Mouse (Mus musculus) lung, postnatal 0 days (tissue): ENCODE data around the gene Bad. TPM values are rescaled to one million over a fixed set of nuclear protein-coding genes. Genes with fewer than 3 reads are reported as not detected.

Experiments used
- ATAC-seq: fragments of 200-750 bp; cut with Nextera tagmentation; 2 replicates; pipeline ENCODE4 v1.8.0; 2017; ENCODE audit warnings: moderate library complexity
- DNase-seq: peaks from one replicate; pipeline ENCODE4 v3.0.0-alpha.2; 2016; ENCODE audit warnings: low spot score
- H3K27ac ChIP-seq: fragments of 300-500 bp; sonication (generic); 2 replicates; pipeline ENCODE4 v1.5.1; 2014; ENCODE audit warnings: antibody characterized with exemption, mild to moderate bottlenecking, low read length, mixed read lengths
- H3K27me3 ChIP-seq: fragments of 300-500 bp; sonication (generic); replicated peaks from 2 replicates; pipeline ENCODE4 v1.6.1; 2014; ENCODE audit warnings: low read length, mixed read lengths; ENCODE audit not compliant: insufficient read depth
- H3K36me3 ChIP-seq: fragments of 300-500 bp; sonication (generic); 2 replicates; pipeline ENCODE4 v1.6.1; 2014; ENCODE audit warnings: low read length, mixed read lengths; ENCODE audit not compliant: insufficient read depth
- H3K4me1 ChIP-seq: fragments of 300-500 bp; sonication (generic); 2 replicates; pipeline ENCODE4 v1.6.1; 2014; ENCODE audit warnings: antibody characterized with exemption, low read depth, low read length, mixed read lengths; ENCODE audit not compliant: insufficient read depth
- H3K4me2 ChIP-seq: fragments of 300-500 bp; sonication (generic); replicated peaks from 2 replicates; pipeline ENCODE4 v1.6.1; 2014; ENCODE audit warnings: low read depth, mild to moderate bottlenecking, low read length, moderate library complexity, mixed read lengths
- H3K4me3 ChIP-seq: fragments of 300-500 bp; sonication (generic); 2 replicates; pipeline ENCODE4 v1.5.1; 2014; ENCODE audit warnings: low read depth, low read length
- H3K9ac ChIP-seq: fragments of 300-500 bp; sonication (generic); replicated peaks from 2 replicates; pipeline ENCODE4 v1.6.1; 2014; ENCODE audit warnings: low read depth, mild to moderate bottlenecking
- H3K9me3 ChIP-seq: fragments of 300-500 bp; sonication (generic); 2 replicates; pipeline ENCODE4 v1.6.1; 2016; ENCODE audit warnings: low read length, mixed read lengths
- CTCF ChIP-seq: IDR thresholded peaks from 2 replicates; pipeline ENCODE4 v1.5.1; 2016; ENCODE audit warnings: antibody characterized with exemption, mild to moderate bottlenecking
- EP300 ChIP-seq: IDR thresholded peaks from 2 replicates; pipeline ENCODE4 v1.6.1; 2016; ENCODE audit warnings: antibody characterized with exemption, mild to moderate bottlenecking, control low read depth
- WGBS: fragments of 180-500 bp; shearing (Covaris S2); extraction: QIAGEN DNeasy Blood & Tissue Kit; methylation state at CpG from one replicate; pipeline ENCODE4 v1.1.7; 2014; 5-methylcytosine and 5-hydroxymethylcytosine counted together
- polyA plus RNA-seq: library from polyadenylated mRNA; unstranded; fragments of >200 nt; fragmentation: Nextera tagmentation; extraction: Ambion mirVana; gene quantifications from 2 replicates; pipeline ENCODE4 v1.2.1, GENCODE M21; 2015

Gene Bad
- polyA plus RNA-seq, 1 experiment from 2014 or later, result 106 TPM

DNA sequence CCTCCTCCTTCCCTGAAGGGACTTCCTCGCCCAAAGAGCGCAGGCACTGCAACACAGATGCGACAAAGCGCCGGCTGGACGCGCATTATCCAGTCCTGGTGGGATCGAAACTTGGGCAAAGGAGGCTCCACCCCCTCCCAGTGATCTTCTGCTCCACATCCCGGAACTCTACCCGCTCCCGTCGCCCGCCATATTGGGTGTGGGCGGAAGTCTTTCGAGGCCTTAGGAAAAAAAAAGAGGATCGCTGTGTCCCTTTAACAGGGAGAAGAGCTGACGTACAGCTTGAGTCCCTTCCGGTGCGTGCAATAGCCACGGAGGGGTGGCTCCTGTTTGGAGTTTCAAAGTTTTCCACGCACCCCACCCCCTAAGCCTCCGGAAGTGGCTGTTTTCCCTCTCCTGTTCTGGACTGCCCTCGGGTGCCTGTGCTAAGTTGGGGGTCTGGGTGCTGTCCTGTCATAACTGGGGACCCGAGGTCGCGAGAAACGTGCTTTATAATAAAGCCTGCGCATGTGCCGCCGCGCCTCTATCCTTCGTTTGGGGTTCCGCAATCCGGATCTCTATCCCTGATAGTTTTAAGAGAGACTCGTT is 9.8 kb downstream of the Bad start:
- Histone ChIP-seq H3K9ac (peak overlapping the region; percentile 72), H3K4me2 (peak overlapping the region; percentile 91), H3K9me3 (no peaks in the 10 kb centered on the region), H3K4me1 (peaks cover 16% of the 10 kb centered on the region; the same call in 1 of the 2 replicates), H3K36me3 (0 out of 2 replicates have a peak, but pooled peaks cover 9% of the 10 kb centered on the region), H3K27me3 (no peaks in the 10 kb centered on the region), H3K4me3 (peak overlapping the region; percentile 64), H3K27ac (peak overlapping the region; percentile 99)
- ATAC-seq, result peak; percentile 78
- DNase-seq, result peak; percentile 99
- WGBS, result under 1% methylated on average over 35 of the region's 35 CpGs
- TF ChIP-seq CTCF (no peak; the same call in 1 of the 2 replicates), EP300 (peak; percentile 96)

GRCm38 (mm10) chr19:6951994-6952711 is 10.5 kb downstream of the Bad start:
- WGBS, result under 1% methylated on average over 31 of the region's 31 CpGs
- Histone ChIP-seq H3K4me1 (peaks cover 16% of the 10 kb centered on the region; the same call in 1 of the 2 replicates), H3K9ac (peak overlapping the region; percentile 72), H3K36me3 (0 out of 2 replicates have a peak, but pooled peaks cover 16% of the 10 kb centered on the region), H3K4me2 (peak overlapping the region; percentile 91), H3K27ac (peak overlapping the region; percentile 99), H3K27me3 (no peaks in the 10 kb centered on the region), H3K4me3 (peak overlapping the region; percentile 64), H3K9me3 (no peaks in the 10 kb centered on the region)
- peak; percentile 93 for DNase-seq
- ATAC-seq, result peak; percentile 71
- no peak for TF ChIP-seq CTCF
- TF ChIP-seq EP300, result no peak; the same call in 1 of the 2 replicates

DNA sequence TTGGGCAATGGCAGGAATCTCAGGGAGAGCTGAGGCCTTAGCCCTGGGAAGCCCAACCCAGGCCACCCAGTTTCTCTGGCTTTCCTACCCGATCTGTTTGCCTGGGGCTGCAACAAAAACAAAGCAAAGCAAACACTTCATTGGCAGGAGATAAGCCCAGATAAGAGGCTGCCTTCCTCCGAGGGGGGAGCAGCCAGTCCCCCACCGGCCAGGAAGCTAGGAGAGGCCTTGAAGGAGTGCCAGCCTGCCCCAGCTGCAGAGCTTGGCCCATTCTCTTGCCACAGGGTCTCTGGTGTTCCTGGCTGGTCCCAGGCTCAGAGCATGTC is 11.0 kb downstream of the Bad start:
- no peaks in the 10 kb centered on the region for H3K9me3 ChIP-seq
- TF ChIP-seq CTCF (no peak), EP300 (peak; percentile 59)
- peak overlapping the region; percentile 8; the same call in 1 of the 2 replicates for H3K4me3 ChIP-seq
- H3K27ac ChIP-seq, result peak overlapping the region; percentile 99
- 6% methylated on average over 3 of the region's 3 CpGs for WGBS
- H3K36me3 ChIP-seq, result peaks cover 20% of the 10 kb centered on the region; the same call in 1 of the 2 replicates
- no peaks in the 10 kb centered on the region for H3K27me3 ChIP-seq
- peak; percentile 60 for ATAC-seq
- H3K9ac ChIP-seq, result peak overlapping the region; percentile 43
- H3K4me1 ChIP-seq, result peaks cover 16% of the 10 kb centered on the region; the same call in 1 of the 2 replicates
- DNase-seq, result peak; percentile 91
- peak overlapping the region; percentile 91 for H3K4me2 ChIP-seq

DNA sequence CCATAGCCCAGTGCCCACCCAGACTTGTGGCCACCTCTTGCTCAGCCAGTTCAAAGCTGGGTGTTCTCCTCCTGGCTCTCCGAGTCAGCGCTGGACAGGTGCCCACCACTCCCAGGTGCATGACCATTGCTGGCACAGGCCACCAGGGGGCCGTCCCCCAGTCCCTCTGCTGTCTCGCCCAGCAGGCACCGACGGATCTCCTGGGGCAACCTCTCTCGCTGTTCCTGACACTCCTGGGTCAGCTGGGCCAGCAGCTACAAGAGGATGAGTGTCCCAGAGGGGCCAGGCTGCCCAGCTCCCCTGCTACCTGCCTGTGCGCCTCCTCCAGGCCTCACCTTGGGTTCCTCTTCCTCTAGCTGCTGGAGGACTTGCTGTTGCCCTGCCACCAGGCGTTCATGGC is 12.4 kb downstream of the Bad start:
- Histone ChIP-seq H3K4me2 (no peak overlapping the region), H3K9ac (no peak overlapping the region), H3K36me3 (peaks cover 32% of the 10 kb centered on the region), H3K4me1 (peaks cover 16% of the 10 kb centered on the region; the same call in 1 of the 2 replicates), H3K27ac (peak overlapping the region; percentile 99), H3K4me3 (no peak overlapping the region), H3K27me3 (no peaks in the 10 kb centered on the region), H3K9me3 (no peaks in the 10 kb centered on the region)
- TF ChIP-seq CTCF (peak; percentile 74), EP300 (no peak)
- no peak for ATAC-seq
- 40% methylated on average over 9 of the region's 9 CpGs for WGBS
- peak; percentile 77 for DNase-seq

DNA sequence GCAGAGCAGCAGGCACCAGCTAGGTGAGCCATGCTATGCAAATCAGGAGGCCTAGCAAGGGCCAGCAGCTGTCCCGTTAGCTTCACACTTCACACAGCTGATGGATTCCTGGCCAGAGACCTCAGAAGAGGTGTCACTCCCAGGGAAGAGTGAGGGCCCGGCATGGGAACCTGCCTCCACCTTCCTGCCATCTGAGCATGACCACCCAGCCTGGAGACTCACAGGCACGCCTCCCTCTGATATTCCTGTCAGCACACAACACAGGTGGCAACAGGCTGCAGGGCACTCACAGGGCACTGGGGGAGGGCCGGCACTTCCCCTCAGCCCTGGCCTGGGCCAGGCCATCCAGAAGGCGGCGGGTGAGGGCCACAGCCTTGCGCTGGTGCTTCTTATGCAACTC is 13.8 kb downstream of the Bad start:
- H3K4me2 ChIP-seq, result no peak overlapping the region

DNA sequence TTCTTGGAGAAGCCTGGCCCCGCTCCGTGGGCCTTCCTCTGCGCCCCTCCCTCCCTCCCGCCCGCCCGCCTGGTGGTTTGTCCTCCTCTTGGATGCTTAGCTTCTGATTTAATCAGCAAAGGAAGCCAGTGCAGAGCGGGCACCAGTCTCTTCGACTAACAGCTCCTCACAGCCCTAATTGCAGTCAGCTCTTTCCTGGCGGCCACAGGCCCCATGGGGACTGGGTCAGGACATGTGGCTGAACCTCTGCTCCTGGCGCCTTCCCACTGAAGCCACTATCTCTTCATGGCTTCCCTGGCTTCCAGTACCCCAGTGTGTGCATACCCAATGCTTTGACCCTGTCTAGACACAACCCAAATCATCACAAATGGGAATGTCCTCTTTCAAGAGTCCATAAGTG is 14.8 kb downstream of the Bad start:
- 87% methylated on average over 10 of the region's 10 CpGs for WGBS
- Histone ChIP-seq H3K4me3 (no peak overlapping the region), H3K9me3 (no peaks in the 10 kb centered on the region), H3K27me3 (no peaks in the 10 kb centered on the region), H3K27ac (no peak overlapping the region), H3K4me1 (peaks cover 16% of the 10 kb centered on the region; the same call in 1 of the 2 replicates), H3K9ac (no peak overlapping the region), H3K4me2 (no peak overlapping the region), H3K36me3 (peaks cover 41% of the 10 kb centered on the region)
- DNase-seq (no peak), ATAC-seq (no peak)
- TF ChIP-seq CTCF, result no peak
- no peak for TF ChIP-seq EP300

More for the DNA sequence above, 13.8 kb downstream of the Bad start:
- TF ChIP-seq EP300 (no peak), CTCF (no peak)
- Histone ChIP-seq H3K27ac (no peak overlapping the region), H3K36me3 (peaks cover 41% of the 10 kb centered on the region), H3K4me1 (peaks cover 16% of the 10 kb centered on the region; the same call in 1 of the 2 replicates), H3K9ac (no peak overlapping the region), H3K9me3 (no peaks in the 10 kb centered on the region), H3K27me3 (no peaks in the 10 kb centered on the region), H3K4me3 (no peak overlapping the region)
- no peak for DNase-seq
- ATAC-seq, result no peak
- 78% methylated on average over 7 of the region's 7 CpGs for WGBS
